Mouse (Mus musculus) thymus, adult 2 months (tissue): Measurements from ENCODE around the gene Nenf. TPM values are rescaled to one million over a fixed set of nuclear protein-coding genes. Genes with fewer than 3 reads are reported as not detected.
A peak's percentile ranks its signal among the peaks of the same experiment; 100 is the strongest.

Experiments
- DNase-seq: peaks from one replicate; pipeline ENCODE4 v3.0.0; 2021
- H3K27ac ChIP-seq: fragments of 200-500 bp; 2 replicates; pipeline ENCODE4 v1.5.1; 2012; ENCODE audit warnings: low read length, control low read depth; ENCODE audit not compliant: control insufficient read depth, insufficient read depth
- H3K27me3 ChIP-seq: fragments of 200-500 bp; 2 replicates; pipeline ENCODE4 v1.6.1; 2012; ENCODE audit warnings: mild to moderate bottlenecking, low read length, moderate library complexity, mixed read lengths; ENCODE audit not compliant: control insufficient read depth, insufficient read depth
- H3K36me3 ChIP-seq: fragments of 200-500 bp; 2 replicates; pipeline ENCODE4 v1.6.1; 2012; ENCODE audit warnings: mild to moderate bottlenecking, low read length, moderate library complexity; ENCODE audit not compliant: control insufficient read depth, insufficient read depth
- H3K4me1 ChIP-seq: fragments of 200-500 bp; replicated peaks from 2 replicates; pipeline ENCODE4 v1.6.1; 2012; ENCODE audit warnings: low read length; ENCODE audit not compliant: control insufficient read depth, insufficient read depth
- H3K4me3 ChIP-seq: fragments of 200-500 bp; 2 replicates; pipeline ENCODE4 v1.5.1; 2012; ENCODE audit warnings: mild to moderate bottlenecking, low read length, control low read depth, moderate library complexity; ENCODE audit not compliant: control insufficient read depth, insufficient read depth
- CTCF ChIP-seq: fragments of 200-500 bp; IDR thresholded peaks from 2 replicates; pipeline ENCODE4 v1.5.1; 2012; ENCODE audit warnings: mild to moderate bottlenecking, control low read depth, low read length, moderate library complexity, borderline replicate concordance; ENCODE audit not compliant: control insufficient read depth, poor library complexity, insufficient read depth; ENCODE audit errors: extremely low read depth
- POLR2A ChIP-seq: fragments of 200-500 bp; IDR thresholded peaks from 2 replicates; pipeline ENCODE4 v1.6.1; 2012; ENCODE audit warnings: mild to moderate bottlenecking, low read length, control low read depth, moderate library complexity; ENCODE audit not compliant: control insufficient read depth, poor library complexity, insufficient read depth; ENCODE audit errors: extremely low read depth
- WGBS: fragments of 180-500 bp; shearing (Covaris S2); methylation state at CpG from one replicate; pipeline ENCODE4 v1.1.7; 2018; 5-methylcytosine and 5-hydroxymethylcytosine counted together
- polyA plus RNA-seq: library from polyadenylated mRNA; depleted of rRNA; stranded (reverse); fragments of >200 nt; gene quantifications from 2 replicates; pipeline ENCODE4 v1.2.3, GENCODE M21; 2012

Nenf gene
- polyA plus RNA-seq, 1 experiment: 64.5 TPM

- no peak for DNase-seq
- WGBS: 77% methylated on average over 14 of the region's 14 CpGs
These were observed 40.4 kb downstream of the Nenf start for GRCm38 (mm10) chr1:191277549-191278059.

DNA sequence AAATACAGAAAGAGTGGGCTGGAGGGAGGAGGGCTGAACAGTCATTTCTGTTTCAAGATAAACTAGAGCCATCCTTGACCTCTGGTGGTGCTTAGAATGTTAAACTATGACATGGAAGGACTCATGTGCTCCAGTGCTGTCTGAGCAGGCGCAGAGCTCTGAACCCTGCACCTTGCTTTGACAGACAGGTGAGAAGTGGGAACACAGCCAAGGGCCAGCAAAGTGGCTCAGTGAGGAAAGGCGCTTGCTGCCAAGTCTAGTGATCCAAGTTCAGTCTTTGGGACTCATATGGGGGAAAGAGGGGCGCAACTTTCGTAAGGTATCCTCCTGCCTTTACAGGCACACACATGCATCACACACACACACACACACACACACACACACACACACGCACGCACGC lies 41.8 kb downstream of the Nenf start:
- no peaks in the 10 kb centered on the region; the same call in 1 of the 2 replicates for H3K4me1 ChIP-seq
- no peak overlapping the region for H3K4me3 ChIP-seq
- H3K27me3 ChIP-seq: no peaks in the 10 kb centered on the region
- no peak overlapping the region for H3K27ac ChIP-seq
- WGBS: 99% methylated on average over 7 of the region's 7 CpGs
- no peak for DNase-seq
- TF ChIP-seq POLR2A: no peak
- no peak for TF ChIP-seq CTCF
- no peaks in the 10 kb centered on the region for H3K36me3 ChIP-seq

More at GRCm38 (mm10) chr1:191277549-191278059, 40.4 kb downstream of the Nenf start:
- H3K27me3 ChIP-seq: no peaks in the 10 kb centered on the region
- H3K4me3 ChIP-seq: no peak overlapping the region
- no peak for TF ChIP-seq CTCF
- TF ChIP-seq POLR2A: no peak
- H3K27ac ChIP-seq: no peak overlapping the region
- H3K36me3 ChIP-seq: no peaks in the 10 kb centered on the region
- H3K4me1 ChIP-seq: no peaks in the 10 kb centered on the region; the same call in 1 of the 2 replicates

GRCm38 (mm10) chr1:191275527-191275926 lies 42.5 kb downstream of the Nenf start:
- WGBS: 12% methylated on average over 12 of the region's 12 CpGs
- TF ChIP-seq POLR2A (no peak), CTCF (peak; percentile 82)
- H3K27me3 ChIP-seq: no peaks in the 10 kb centered on the region
- peak; percentile 65 for DNase-seq
- no peak overlapping the region for H3K27ac ChIP-seq
- H3K4me3 ChIP-seq: no peak overlapping the region
- no peaks in the 10 kb centered on the region for H3K36me3 ChIP-seq
- H3K4me1 ChIP-seq: no peaks in the 10 kb centered on the region; the same call in 1 of the 2 replicates

DNA sequence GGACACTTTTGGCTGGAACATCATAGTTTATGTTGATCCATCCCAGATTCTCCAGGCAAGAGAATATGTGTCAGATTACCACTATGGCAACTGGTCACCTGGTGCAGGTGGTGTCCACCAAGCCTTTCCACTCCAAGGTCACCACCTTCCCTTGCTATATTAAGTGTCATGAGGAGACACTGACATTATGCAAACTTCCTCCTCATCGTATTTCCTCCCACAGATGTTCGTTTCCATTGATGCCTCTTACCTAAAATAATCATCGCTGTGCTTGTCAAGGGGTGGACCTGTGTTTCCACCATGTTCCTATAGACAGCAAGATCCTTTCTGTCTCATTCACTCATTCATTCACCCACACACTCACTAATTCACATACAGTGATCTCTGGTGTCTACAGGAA lies 45.3 kb downstream of the Nenf start:
- TF ChIP-seq CTCF (no peak), POLR2A (no peak)
- H3K27me3 ChIP-seq: no peaks in the 10 kb centered on the region
- H3K4me1 ChIP-seq: no peaks in the 10 kb centered on the region
- H3K36me3 ChIP-seq: no peaks in the 10 kb centered on the region
- no peak overlapping the region for H3K4me3 ChIP-seq
- no peak overlapping the region for H3K27ac ChIP-seq
- 48% methylated on average over 3 of the region's 3 CpGs for WGBS
- no peak for DNase-seq

DNA sequence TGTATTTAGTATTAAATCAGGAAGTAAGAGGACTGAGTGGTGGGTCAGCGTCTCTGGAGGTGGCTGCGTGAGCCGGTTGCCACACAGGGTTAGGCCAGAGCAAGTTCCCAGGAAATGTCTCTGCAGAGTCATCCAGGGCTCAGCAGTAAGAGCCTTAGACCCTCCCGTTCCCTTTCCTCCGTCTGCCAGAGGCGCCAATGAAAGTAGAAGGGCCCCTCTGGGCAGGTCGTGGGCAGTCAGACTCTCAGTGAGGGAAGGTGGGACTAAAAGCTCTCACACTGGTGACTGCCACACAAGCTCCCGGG lies 48.4 kb downstream of the Nenf start:
- H3K4me1 ChIP-seq: no peaks in the 10 kb centered on the region
- no peaks in the 10 kb centered on the region for H3K36me3 ChIP-seq
- H3K27ac ChIP-seq: no peak overlapping the region
- TF ChIP-seq POLR2A: no peak
- no peak for TF ChIP-seq CTCF
- no peak for DNase-seq
- 16% methylated on average over 8 of the region's 8 CpGs for WGBS
- no peak overlapping the region for H3K4me3 ChIP-seq
- H3K27me3 ChIP-seq: no peaks in the 10 kb centered on the region

GRCm38 (mm10) chr1:191268797-191269647 lies 49.0 kb downstream of the Nenf start:
- WGBS: 62% methylated on average over 5 of the region's 5 CpGs
- Histone ChIP-seq H3K36me3 (no peaks in the 10 kb centered on the region), H3K4me1 (no peaks in the 10 kb centered on the region), H3K27me3 (no peaks in the 10 kb centered on the region), H3K27ac (no peak overlapping the region), H3K4me3 (no peak overlapping the region)
- TF ChIP-seq CTCF: no peak
- TF ChIP-seq POLR2A: no peak
- no peak for DNase-seq
